Mouse (Mus musculus) midbrain, embryonic 14.5 days (tissue): ENCODE measurements around the gene Bicc1. TPM values are rescaled to one million over a fixed set of nuclear protein-coding genes. Genes with fewer than 3 reads are reported as not detected.

ENCODE experiments used
- ATAC-seq: fragments of 200-750 bp; cut with Nextera tagmentation; 2 replicates; pipeline ENCODE4 v1.8.0; 2017; ENCODE audit warnings: moderate number of reproducible peaks, moderate library complexity; ENCODE audit not compliant: low FRiP score, low TSS enrichment
- DNase-seq: peaks from one replicate; pipeline ENCODE4 v3.0.0-alpha.2; 2015
- H3K27ac ChIP-seq: fragments of 300-500 bp; sonication (generic); replicated peaks from 2 replicates; pipeline ENCODE4 v1.5.1; 2014; ENCODE audit warnings: mild to moderate bottlenecking, low read depth, low read length, moderate library complexity
- H3K27me3 ChIP-seq: fragments of 300-500 bp; sonication (generic); 2 replicates; pipeline ENCODE4 v1.6.1; 2014; ENCODE audit warnings: low read length, control low read depth, mixed read lengths; ENCODE audit not compliant: control insufficient read depth, insufficient read depth
- H3K36me3 ChIP-seq: fragments of 300-500 bp; sonication (generic); 2 replicates; pipeline ENCODE4 v1.6.1; 2014; ENCODE audit warnings: low read length, control low read depth; ENCODE audit not compliant: control insufficient read depth, insufficient read depth
- H3K4me1 ChIP-seq: fragments of 300-500 bp; sonication (generic); 2 replicates; pipeline ENCODE4 v1.6.1; 2014; ENCODE audit warnings: mild to moderate bottlenecking, antibody characterized with exemption, low read length, control low read depth; ENCODE audit not compliant: control insufficient read depth, insufficient read depth
- H3K4me2 ChIP-seq: fragments of 300-500 bp; sonication (generic); 2 replicates; pipeline ENCODE4 v1.6.1; 2014; ENCODE audit warnings: mild to moderate bottlenecking, low read length, moderate library complexity
- H3K4me3 ChIP-seq: fragments of 300-500 bp; sonication (generic); replicated peaks from 2 replicates; pipeline ENCODE4 v1.5.1; 2014; ENCODE audit warnings: low read depth, low read length
- H3K9ac ChIP-seq: fragments of 300-500 bp; sonication (generic); replicated peaks from 2 replicates; pipeline ENCODE4 v1.6.1; 2014; ENCODE audit warnings: mild to moderate bottlenecking, low read length, moderate library complexity
- H3K9me3 ChIP-seq: fragments of 300-500 bp; sonication (generic); 2 replicates; pipeline ENCODE4 v1.6.1; 2016; ENCODE audit warnings: low read length, control low read depth, mixed read lengths; ENCODE audit not compliant: control insufficient read depth
- WGBS: fragments of 180-500 bp; shearing (Covaris S2); extraction: QIAGEN DNeasy Blood & Tissue Kit; methylation state at CpG from one replicate; pipeline ENCODE4 v1.1.7; 2014; 5-methylcytosine and 5-hydroxymethylcytosine counted together
- polyA plus RNA-seq: library from polyadenylated mRNA; unstranded; fragments of >200 nt; fragmentation: Nextera tagmentation; extraction: Ambion mirVana; gene quantifications from 2 replicates; pipeline ENCODE4 v1.2.1, GENCODE M21; 2014

Bicc1 gene
- polyA plus RNA-seq, 1 experiment from 2014 or later: 6.2 TPM

DNA sequence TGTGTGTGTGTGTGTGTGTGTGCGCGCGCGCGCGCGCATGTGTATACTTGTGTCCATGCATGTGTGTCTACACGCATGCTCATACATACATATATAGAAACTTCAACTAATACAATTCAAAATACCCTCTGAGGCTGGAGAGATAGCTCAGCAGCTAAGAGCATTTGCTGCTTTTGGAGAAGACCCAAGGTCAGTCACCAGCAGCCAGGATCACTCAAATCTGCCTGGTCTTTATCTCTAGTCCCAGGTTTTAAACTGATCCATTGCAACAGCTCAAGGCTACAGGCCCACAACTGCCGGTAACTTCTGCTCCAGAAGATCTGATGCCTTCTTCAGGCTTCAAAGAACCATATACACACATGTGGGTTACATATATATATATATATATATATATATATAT lies 163.4 kb downstream of the Bicc1 start:
- Histone ChIP-seq H3K4me2 (no peak overlapping the region), H3K36me3 (no peaks in the 10 kb centered on the region), H3K9ac (no peak overlapping the region), H3K9me3 (no peaks in the 10 kb centered on the region), H3K4me1 (peaks cover 6% of the 10 kb centered on the region), H3K27me3 (no peaks in the 10 kb centered on the region), H3K4me3 (no peak overlapping the region), H3K27ac (no peak overlapping the region)
- no peak for ATAC-seq
- DNase-seq: no peak
- 98% methylated on average over 9 of the region's 9 CpGs for WGBS

DNA sequence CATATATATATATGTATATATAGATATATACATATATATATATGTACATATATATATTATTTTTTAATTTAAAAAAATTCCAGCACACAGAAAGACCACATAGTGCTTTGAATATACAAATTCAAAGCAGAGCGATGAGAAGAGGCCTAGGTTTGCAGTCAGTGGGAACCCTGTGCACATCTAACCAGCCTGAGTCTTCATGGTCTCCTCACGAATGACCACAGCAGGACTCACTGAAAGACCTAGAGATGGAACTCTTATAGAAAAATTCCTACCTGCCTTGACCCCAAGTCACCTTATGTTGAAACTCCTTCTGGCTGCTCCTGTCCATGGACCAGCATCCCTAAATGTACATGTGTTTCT lies 165.4 kb downstream of the Bicc1 start:
- no peak; the same call in 1 of the 2 replicates for ATAC-seq
- no peak overlapping the region for H3K4me3 ChIP-seq
- H3K27me3 ChIP-seq: no peaks in the 10 kb centered on the region
- H3K9ac ChIP-seq: no peak overlapping the region
- H3K9me3 ChIP-seq: no peaks in the 10 kb centered on the region
- no peak overlapping the region for H3K4me2 ChIP-seq
- 81% methylated on average over 2 of the region's 2 CpGs for WGBS
- peaks cover 6% of the 10 kb centered on the region for H3K4me1 ChIP-seq
- H3K27ac ChIP-seq: peak overlapping the region; percentile 75
- DNase-seq: no peak
- no peaks in the 10 kb centered on the region for H3K36me3 ChIP-seq

DNA sequence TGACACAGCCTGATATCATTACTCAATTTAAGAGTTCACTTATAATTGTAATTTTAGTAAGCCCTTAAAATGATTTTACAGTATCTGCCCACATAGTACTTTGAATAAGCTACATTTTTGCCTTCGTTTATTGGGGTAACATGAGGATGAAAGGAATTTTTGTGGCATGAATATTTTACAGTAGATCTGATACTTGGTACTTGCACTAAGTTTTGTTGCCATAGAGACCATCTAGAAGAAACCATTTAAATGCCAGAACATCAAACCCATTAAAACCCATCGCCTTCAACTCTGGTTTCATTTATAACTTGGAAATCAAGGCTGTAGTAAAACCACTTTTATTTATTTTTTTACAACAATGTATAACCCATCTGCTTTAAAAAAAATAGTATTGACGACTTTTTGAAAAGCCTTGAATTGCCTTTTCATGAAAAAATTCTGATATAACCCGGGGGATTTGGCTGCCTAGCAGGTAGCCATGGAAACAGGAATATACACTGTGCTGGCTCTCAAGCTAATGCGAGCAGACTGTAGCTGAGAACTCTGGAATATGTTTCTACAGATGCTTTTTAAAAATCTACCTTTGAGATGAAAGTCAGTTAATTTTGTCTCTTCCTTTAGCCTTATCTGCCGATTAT lies 165.9 kb downstream of the Bicc1 start:
- ATAC-seq (peak; percentile 83; the same call in 1 of the 2 replicates), DNase-seq (peak; percentile 88)
- H3K4me3 ChIP-seq: no peak overlapping the region
- H3K9me3 ChIP-seq: no peaks in the 10 kb centered on the region
- 38% methylated on average over 6 of the region's 6 CpGs for WGBS
- no peak overlapping the region for H3K4me2 ChIP-seq
- no peak overlapping the region for H3K27ac ChIP-seq
- no peak overlapping the region for H3K9ac ChIP-seq
- H3K36me3 ChIP-seq: no peaks in the 10 kb centered on the region
- H3K27me3 ChIP-seq: no peaks in the 10 kb centered on the region
- H3K4me1 ChIP-seq: peaks cover 6% of the 10 kb centered on the region

DNA sequence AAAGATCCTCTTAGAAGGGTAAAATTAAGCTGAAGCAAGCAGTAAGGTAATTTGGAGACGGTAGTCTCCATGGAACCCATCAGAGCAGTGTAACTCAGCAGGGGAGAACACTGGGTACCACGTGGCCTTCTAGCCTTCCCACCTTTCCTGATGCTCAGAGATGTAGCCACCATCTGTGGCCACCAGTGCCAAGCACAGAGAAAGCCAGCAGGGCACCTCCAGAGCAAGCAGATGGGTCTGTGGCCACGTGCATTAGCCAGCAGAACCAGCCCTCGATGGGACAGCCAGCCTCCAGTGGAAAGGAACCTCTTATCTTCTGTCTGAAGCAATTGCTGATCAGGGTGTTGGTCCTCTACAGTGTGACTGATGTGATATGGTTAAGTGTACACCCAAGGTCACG lies 172.1 kb downstream of the Bicc1 start:
- Histone ChIP-seq H3K9me3 (no peaks in the 10 kb centered on the region), H3K27ac (no peak overlapping the region), H3K4me2 (no peak overlapping the region), H3K4me1 (no peaks in the 10 kb centered on the region), H3K27me3 (no peaks in the 10 kb centered on the region), H3K9ac (no peak overlapping the region), H3K4me3 (no peak overlapping the region), H3K36me3 (no peaks in the 10 kb centered on the region)
- no peak for ATAC-seq
- WGBS: 78% methylated on average over 5 of the region's 5 CpGs
- no peak for DNase-seq

DNA sequence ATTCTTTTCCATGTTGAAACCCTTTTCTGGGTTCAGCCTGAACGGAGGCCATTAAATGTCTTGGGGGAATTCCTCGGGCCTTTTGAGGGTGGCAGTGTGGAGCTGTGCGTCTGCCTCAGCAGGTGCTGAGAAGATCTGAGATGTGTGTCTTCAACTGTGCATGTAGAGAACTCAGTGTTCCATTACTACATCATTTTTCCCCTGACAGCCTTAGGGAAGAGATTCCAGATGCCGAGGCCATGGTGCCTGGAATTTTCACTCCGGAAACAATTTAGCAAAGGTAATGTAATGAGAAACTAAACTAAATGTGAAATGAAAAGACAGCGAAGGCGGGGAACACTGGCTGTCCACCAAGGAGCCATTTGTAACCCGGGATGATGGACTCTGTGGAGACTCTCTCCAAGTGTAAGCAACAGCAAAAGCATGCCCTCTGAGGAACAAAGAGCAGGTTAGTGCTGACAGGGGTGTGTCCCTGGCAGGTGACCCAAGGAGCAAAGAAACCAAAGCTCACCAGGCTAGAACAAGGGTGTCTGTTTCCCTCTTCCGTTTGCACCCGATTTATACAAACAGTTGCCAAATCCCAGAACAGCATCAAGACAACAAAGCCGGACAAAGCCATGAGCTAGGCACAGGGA lies 176.3 kb downstream of the Bicc1 start:
- H3K27ac ChIP-seq: no peak overlapping the region
- no peaks in the 10 kb centered on the region for H3K27me3 ChIP-seq
- 89% methylated on average over 11 of the region's 11 CpGs for WGBS
- H3K36me3 ChIP-seq: no peaks in the 10 kb centered on the region
- H3K4me1 ChIP-seq: no peaks in the 10 kb centered on the region
- DNase-seq: no peak
- no peak for ATAC-seq
- no peaks in the 10 kb centered on the region for H3K9me3 ChIP-seq
- no peak overlapping the region for H3K4me2 ChIP-seq
- no peak overlapping the region for H3K4me3 ChIP-seq
- H3K9ac ChIP-seq: no peak overlapping the region

DNA sequence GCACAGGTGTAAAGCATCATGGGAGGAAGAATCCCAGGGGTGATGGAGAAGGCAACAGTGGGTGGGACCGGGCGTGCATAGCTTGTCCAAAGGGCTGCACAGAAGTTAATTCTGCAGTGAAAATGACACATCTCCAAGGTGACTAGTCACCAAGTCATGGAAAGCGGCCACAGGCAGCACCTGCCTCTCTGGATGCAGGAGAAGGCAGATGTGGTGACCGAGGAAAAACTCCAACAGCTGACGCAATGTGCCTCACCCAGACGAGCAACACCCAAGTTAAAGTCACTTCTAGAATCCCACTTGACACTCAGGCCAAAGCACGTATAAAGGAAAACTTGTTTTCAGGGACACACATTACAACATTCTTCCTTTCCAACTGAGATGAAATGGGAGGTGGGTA lies 177.3 kb downstream of the Bicc1 start:
- DNase-seq (no peak), ATAC-seq (no peak)
- Histone ChIP-seq H3K4me3 (no peak overlapping the region), H3K27me3 (no peaks in the 10 kb centered on the region), H3K9me3 (no peaks in the 10 kb centered on the region), H3K36me3 (no peaks in the 10 kb centered on the region), H3K4me2 (no peak overlapping the region), H3K9ac (no peak overlapping the region), H3K27ac (no peak overlapping the region), H3K4me1 (no peaks in the 10 kb centered on the region)
- 94% methylated on average over 7 of the region's 7 CpGs for WGBS

DNA sequence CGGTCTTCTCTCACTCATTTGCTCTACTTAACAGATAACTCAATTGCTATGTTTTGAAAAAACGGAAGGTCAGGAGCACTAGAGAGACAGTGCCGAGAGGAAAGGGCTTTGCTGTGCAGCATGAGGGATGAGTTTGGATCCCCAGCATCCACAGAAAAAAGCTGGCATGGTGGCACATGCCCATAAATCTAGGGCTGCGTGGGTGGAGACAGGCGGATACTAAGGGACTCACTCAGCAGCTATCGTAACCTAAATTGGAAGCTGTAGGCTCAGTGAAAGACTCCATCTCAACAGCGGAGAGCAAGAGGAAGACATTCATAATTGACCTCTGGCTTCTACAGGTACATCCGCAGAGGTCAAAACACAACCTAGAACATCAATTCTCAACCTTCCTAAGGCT lies 179.8 kb downstream of the Bicc1 start:
- DNase-seq (no peak), ATAC-seq (no peak)
- whole genome bisulfite sequencing: 95% methylated on average over 8 of the region's 8 CpGs
- no peak overlapping the region for H3K4me2 ChIP-seq
- H3K9ac ChIP-seq: no peak overlapping the region
- H3K27ac ChIP-seq: no peak overlapping the region
- H3K4me1 ChIP-seq: no peaks in the 10 kb centered on the region
- no peaks in the 10 kb centered on the region for H3K36me3 ChIP-seq
- no peaks in the 10 kb centered on the region for H3K9me3 ChIP-seq
- H3K27me3 ChIP-seq: no peaks in the 10 kb centered on the region
- no peak overlapping the region for H3K4me3 ChIP-seq

DNA sequence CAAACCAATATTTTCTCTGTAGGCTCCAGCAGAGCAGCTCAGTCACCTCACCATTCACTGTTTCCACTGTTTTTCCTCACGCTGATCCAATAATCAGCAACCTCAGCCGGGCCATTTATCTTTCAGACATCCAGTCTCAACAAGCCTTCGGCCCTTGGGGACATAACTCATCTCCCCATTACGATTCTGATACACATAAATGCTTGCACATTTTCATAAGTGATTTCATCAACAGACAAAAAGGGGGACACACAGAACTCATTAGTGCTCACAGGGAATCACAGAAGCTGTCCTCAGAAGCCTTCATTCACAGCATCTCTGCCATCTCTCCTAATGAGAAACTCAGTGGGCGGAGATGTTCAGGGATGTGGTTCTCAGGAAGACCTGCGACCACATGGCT lies 182.4 kb downstream of the Bicc1 start:
- no peak overlapping the region for H3K9ac ChIP-seq
- no peak overlapping the region for H3K27ac ChIP-seq
- no peaks in the 10 kb centered on the region for H3K4me1 ChIP-seq
- no peaks in the 10 kb centered on the region for H3K36me3 ChIP-seq
- no peaks in the 10 kb centered on the region for H3K9me3 ChIP-seq
- H3K4me2 ChIP-seq: no peak overlapping the region
- WGBS: 80% methylated on average over 6 of the region's 6 CpGs
- DNase-seq (no peak), ATAC-seq (no peak)
- H3K4me3 ChIP-seq: no peak overlapping the region
- no peaks in the 10 kb centered on the region for H3K27me3 ChIP-seq

DNA sequence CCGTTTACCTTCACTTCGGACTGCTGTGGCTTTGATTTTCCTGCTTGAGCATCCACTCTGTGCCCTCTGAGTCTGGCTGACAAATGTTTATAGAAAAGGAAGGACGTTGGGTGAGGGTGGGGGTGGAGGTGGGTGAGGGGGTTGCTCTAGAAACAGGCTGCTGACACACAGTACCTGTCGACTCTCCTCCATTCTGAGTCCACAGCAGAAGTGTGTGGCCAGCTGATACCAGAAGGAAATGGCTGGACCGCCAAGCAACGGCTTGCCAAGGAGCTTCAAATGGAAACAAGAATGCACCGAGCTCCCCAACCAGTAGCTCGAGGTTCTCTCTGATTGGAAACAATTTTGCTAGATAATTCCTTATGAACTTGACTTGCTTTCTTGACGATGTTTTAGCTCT lies 182.9 kb downstream of the Bicc1 start:
- Histone ChIP-seq H3K9me3 (no peaks in the 10 kb centered on the region), H3K36me3 (no peaks in the 10 kb centered on the region), H3K4me2 (no peak overlapping the region), H3K4me1 (no peaks in the 10 kb centered on the region), H3K4me3 (no peak overlapping the region), H3K27ac (no peak overlapping the region), H3K9ac (no peak overlapping the region), H3K27me3 (no peaks in the 10 kb centered on the region)
- ATAC-seq (no peak), DNase-seq (no peak)
- 88% methylated on average over 9 of the region's 9 CpGs for WGBS
